Mouse (Mus musculus): ENCODE data around the gene Adam19.

The Adam19 gene

GRCm38 (mm10) chr11:46073850-46074688, 18.3 kb downstream of the Adam19 start:
- no peak for DNase-seq

DNA sequence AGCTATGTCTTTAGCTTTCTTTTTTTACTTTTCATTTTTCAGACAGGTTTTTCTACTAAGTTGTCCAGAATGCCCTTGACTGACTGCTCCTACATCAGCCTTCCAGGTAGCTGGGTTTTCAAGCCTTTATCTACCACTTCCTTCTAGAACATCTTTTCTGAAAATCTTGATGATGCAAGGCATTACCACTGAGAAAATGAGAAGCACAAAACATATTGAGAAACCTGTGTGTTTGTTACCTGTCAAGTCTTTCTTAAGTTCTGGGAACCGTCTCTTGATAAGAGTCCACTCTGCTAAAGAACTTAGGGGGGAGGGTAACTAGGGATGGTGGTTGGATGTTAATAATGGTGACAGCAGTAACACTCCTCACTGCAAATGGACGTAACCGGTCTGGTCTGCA, 19.7 kb downstream of the Adam19 start:
- DNase-seq = no peak

GRCm38 (mm10) chr11:46076442-46077158, 20.8 kb downstream of the Adam19 start:
- DNase-seq = no peak

GRCm38 (mm10) chr11:46077304-46077703, 21.5 kb downstream of the Adam19 start:
- no peak for DNase-seq

DNA sequence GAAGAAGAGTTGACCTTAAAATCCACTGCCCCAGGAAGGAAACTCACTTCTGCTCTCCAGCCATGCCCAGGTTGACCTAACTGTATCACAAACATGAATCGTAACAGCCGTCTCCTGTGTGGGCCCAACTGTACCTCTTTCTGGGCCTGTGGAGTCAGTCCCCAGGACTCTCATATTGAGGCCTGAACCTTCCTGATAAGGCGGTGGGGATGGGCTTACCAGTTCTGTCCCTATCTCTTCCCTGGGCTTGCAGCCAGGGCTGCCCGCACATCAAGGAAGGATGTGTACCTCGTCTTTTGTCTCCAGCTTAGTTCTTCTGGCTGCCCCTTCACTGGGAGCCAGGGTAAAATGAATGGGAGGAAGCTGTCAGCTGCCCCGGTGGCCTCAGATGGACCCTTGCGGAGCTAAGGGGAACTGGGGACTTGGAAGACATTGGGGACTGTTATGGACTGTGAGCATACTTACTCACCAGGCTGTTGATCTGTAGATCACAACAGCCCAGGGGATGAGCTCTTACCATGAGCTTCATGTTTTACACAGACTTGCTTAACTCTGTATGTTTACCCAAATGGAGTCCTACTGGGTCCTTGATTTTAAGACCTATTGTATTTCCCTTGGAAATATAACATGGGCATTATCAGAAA, 22.1 kb downstream of the Adam19 start:
- DNase-seq = peak in 1 of 2 experiments; percentile 36

DNA sequence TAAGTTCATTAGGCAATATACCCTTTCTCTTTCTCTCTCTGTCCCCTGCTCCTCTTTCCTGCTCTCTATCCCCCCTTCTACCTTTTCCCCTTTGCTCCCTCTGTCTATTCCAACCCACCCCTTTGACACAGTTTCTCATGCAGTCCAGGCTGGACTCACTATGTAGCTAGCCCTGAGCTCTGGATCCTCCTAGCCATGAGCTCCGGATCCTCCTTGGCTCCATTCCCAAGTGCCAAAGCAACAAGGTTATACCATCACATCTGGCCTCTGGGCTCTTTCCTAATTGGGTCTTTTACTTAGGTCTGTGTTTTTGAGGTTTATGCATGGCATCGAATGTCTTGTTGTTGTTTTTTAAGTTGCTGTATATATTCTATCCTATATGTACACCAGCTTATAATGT, 25.3 kb downstream of the Adam19 start:
- no peak for DNase-seq

GRCm38 (mm10) chr11:46083405-46083804, 27.6 kb downstream of the Adam19 start:
- DNase-seq = no peak

- no peak for DNase-seq
Observed at GRCm38 (mm10) chr11:46083835-46084444, 28.1 kb downstream of the Adam19 start.

DNA sequence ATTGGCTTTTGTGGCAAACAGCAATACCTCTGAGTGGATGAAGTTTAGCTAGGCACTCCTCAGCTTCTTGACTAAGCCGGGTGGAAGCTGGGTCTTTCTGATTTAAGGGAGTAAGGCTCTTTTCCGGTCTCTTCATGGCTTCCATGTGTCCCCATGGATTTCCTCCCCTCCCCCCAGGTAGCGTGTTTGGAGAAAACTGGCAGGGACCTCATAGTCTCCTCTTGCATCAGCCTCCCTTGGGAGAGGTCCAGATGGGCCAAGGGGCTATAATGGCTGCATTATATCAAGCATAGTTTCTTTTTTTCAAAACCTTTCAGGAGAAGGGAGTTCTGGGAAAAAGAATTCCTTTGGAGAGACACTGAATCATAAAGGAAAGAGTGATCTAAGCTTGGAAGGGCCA, 28.8 kb downstream of the Adam19 start:
- no peak for DNase-seq

GRCm38 (mm10) chr11:46085398-46086163, 29.8 kb downstream of the Adam19 start:
- no peak for DNase-seq

DNA sequence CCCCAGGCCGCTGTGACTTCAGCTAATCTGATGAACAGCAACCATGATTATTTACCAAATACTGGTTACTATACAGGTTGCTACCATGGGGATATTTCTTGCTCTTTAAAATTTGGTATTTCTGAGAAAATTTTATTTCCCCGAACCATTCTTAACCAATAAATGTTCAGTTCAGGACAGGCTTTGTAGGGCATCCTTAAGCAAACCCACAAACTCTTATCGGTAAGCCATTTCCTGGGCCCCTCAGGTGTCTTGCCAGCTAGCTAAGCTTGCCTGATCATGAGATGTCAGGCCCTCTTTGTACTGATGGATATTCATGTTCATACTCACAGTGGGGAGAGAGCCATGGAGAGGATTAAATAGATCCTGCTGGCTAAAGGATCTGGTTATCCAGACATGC, 30.7 kb downstream of the Adam19 start:
- DNase-seq = no peak

DNA sequence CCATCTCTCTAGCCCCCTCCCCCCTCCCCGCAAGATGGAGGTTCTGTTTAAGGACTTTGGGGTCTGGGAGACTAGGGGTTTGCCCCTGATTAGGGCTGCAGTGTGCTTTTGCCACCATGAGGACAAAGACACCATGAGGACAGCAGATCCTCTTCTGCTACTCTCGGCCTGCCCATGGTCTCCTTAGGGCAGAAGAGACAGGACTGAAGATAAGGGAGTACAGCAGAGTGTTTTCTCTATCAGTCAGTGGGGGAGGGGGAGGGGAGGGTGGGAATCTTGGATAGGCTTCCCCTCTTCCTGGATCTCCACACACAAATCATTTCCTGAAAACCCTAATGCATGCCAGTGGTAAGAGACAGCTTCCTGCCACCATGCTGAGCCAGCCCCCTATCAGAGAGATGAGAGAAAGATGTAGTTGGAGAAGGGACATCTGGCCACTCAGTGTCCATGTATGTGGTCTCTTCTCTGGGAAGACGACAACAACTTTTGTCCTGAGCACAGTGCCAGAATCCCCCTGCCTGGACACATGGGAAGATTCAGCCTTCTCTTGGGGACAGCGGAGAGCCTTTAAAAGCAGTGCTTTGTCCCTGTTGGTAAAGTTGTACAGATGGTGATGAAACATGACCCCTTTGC, 33.4 kb downstream of the Adam19 start:
- DNase-seq = no peak

GRCm38 (mm10) chr11:46090036-46090725, 34.4 kb downstream of the Adam19 start:
- no peak for DNase-seq

- DNase-seq = no peak
Observed at GRCm38 (mm10) chr11:46090951-46091667, 35.3 kb downstream of the Adam19 start.

DNA sequence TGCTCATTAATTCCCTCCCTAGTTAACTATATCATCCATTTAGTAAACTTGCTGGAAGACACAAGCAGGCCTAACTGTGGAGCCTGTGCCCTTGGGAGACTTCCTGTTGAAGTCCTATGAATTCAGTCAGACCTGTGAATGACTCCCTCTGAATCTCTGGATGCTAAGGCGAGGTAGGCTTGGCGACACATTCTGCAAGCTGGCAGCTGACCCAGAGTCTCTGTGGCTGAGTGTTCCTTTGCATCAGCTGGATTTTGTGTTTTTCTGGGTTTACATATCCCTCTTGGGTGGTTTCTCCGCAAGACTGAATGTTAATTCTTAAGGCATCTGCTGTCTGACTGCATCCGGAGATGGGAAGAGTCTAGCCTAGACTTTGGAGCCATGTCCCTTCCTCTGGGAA, 36.3 kb downstream of the Adam19 start:
- no peak for DNase-seq

DNA sequence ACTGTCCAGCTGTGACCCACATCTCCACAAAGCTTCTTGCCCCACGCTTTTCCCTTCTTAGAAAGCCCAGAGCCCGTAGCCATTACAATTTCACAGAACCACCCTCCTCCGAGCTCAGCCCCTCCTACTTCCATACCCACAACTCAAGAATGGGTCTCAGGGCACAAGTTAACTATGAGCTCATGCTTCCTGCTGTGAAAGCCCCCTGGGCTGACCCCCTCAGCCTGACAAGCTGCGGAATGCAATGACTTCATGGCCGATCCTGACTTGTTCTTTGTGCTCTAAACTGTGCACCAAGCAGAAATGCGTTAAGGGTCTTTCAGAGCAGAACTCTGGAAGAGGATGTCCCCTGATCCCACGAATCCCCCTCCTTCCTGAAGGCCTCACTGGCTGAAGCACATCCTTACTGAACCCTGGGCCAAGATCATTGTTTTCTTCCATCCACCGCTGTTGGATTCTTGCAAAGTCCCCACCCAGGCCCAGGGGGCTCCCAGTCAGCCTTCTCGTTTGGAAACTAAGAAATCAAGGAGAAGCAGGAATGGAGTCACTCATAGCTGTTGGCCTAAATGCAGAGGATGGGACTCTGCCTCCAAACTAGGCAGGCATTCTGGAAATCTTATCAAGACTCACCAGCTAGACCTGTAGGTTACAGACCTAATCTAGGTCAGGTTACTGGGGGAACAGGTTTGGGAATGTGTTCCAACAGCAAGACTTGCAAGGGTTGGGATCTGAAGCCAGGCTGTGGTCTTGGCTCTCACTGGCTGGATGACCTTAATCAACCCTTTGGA, 39.9 kb downstream of the Adam19 start:
- DNase-seq = no peak

DNA sequence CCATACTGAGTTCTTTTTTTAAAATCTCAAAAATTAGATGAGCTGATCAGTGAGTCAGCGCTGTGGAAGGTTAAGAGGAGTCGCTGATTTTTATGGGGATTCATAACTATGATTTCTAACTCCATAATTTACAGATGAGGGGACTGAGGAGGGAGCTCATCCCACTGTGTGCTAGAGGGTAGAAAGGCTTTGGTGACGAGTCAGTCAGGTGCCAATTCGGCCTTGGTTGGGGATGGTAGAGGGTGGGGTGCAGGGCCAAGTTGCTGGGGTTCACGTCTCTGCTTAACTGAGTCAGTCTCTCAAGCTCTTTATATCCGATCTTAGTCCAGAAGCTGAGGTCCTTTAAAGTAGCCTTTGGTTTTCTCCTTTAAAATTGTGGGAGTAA, 40.5 kb downstream of the Adam19 start:
- no peak for DNase-seq

GRCm38 (mm10) chr11:46097062-46097461, 41.3 kb downstream of the Adam19 start:
- no peak for DNase-seq

- no peak for DNase-seq
Observed at GRCm38 (mm10) chr11:46102107-46102506, 46.3 kb downstream of the Adam19 start.

DNA sequence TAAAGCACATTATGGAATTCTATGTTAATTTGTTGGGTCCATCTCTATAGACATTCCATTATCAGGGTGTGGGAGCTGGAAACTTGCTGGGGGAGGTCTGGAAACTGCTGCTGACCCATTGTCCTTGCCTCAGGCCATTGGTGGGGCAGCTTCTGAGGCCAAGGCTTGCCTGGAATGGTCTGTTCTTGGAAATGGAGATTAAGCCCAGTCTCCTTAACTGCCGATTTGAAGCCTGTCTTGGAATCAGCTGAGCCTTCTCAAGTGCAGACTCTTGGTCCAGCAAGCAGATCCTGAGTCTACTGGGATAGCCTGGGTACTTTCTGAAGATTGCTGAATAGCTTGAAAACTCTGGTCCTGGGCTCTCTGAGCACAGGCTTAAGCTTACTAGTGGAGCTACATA, 51.3 kb downstream of the Adam19 start:
- no peak for DNase-seq
